Comparison of ENCODE assay signal across 20 mouse cellular contexts in the genomic region with DNA sequence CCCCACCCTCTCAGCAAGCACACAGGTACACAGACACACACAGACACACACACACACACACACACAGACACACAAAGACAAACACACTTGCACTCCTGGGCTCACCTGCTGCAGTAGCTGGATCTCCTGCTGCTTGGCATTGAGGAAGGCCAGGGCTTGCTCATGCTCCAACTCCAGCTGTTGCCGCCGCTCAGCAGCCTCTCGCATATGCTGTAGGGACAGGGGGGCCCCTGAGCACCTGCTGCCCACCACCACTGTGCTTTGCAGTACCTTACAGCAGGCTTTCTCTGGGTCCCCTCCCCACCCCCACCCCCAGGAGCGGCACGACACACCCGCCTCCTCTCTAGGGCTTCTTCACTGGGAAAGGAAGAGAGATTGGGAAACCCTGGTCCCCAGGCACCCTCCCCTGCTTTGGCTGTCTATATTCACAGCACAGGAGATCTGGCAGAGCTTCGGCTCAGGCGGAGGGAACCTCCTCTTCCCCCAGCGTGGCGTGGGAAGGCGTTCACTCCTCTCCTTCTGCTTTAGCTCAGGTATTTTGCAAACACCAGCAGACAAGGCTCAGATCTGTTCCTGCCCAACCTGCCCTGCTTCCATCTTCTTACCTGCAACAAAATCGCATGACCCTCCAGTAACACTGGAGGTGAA.
DNase-seq lines count a peak whose midpoint lies in the region; ATAC-seq lines count a peak whose summit lies in the region.
"Had no signal": no experiment of that assay in that cellular context is flagged by ENCODE, and none has a peak within 500 bp of the region (broad histone marks: within the 10 kb centered on the region; RNA-seq: fewer than 3 reads in every experiment).

No protein-coding gene starts in this region.

- H3K4me1 ChIP-seq in embryonic facial prominence, embryonic 12.5 days = no peaks in the 10 kb centered on the region
- no peaks in the 10 kb centered on the region for H3K4me1 ChIP-seq in embryonic facial prominence, embryonic 10.5 days
- H3K4me1 ChIP-seq: limb, embryonic 12.5 days had no signal

- H3K36me3 ChIP-seq in embryonic facial prominence, embryonic 12.5 days = no peaks in the 10 kb centered on the region
- no peaks in the 10 kb centered on the region for H3K36me3 ChIP-seq in embryonic facial prominence, embryonic 10.5 days (replicated peaks)
- H3K36me3 ChIP-seq: forebrain, embryonic 15.5 days; limb, embryonic 12.5 days; midbrain, embryonic 12.5 days had no signal

- WGBS in embryonic facial prominence, embryonic 12.5 days = 48% methylated on average over 12 of the region's 12 CpGs
- 57% methylated on average over 12 of the region's 12 CpGs for WGBS in embryonic facial prominence, embryonic 10.5 days

- H3K27ac ChIP-seq in embryonic facial prominence, embryonic 12.5 days = no peak overlapping the region
- no peak overlapping the region for H3K27ac ChIP-seq in embryonic facial prominence, embryonic 10.5 days (replicated peaks)
- H3K27ac ChIP-seq: forebrain, embryonic 15.5 days; limb, embryonic 12.5 days; midbrain, embryonic 12.5 days had no signal

- DNase-seq in embryonic facial prominence, embryonic 10.5 days (ENCODE audit: low spot score) = no peak
- peak; percentile 73 to 80 for DNase-seq in left cerebral cortex, adult 18-20 months (ENCODE audit: low spot score in 2 of 2)
- DNase-seq in left cerebral cortex, adult 11 months (ENCODE audit: low spot score) = no peak
- peak; percentile 50 to 55 for DNase-seq in left cerebral cortex, postnatal 10 days (ENCODE audit: extremely low spot score in 1 of 2, low spot score in 2 of 2)
- DNase-seq in right cerebral cortex, postnatal 25 days = peak; percentile 83
- no peak for DNase-seq in cerebellum, adult 9-11 months
- no peak for DNase-seq in thymus, postnatal 10 days (ENCODE audit: low spot score in 2 of 2)
- DNase-seq: adrenal gland, adult 8-10 months; cerebellum, adult 2 months; gastrocnemius, postnatal 25 days; heart, postnatal 14 days; lung, postnatal 4 days; thymus, postnatal 14 days had no signal

- no peak overlapping the region for H3K4me2 ChIP-seq in embryonic facial prominence, embryonic 12.5 days (replicated peaks)
- H3K4me2 ChIP-seq: forebrain, embryonic 15.5 days; limb, embryonic 12.5 days; midbrain, embryonic 12.5 days had no signal

- ATAC-seq in embryonic facial prominence, embryonic 12.5 days (ENCODE audit: insufficient number of reproducible peaks, insufficient read depth, low FRiP score, low TSS enrichment) = 0 out of 2 replicates have a peak, but pooled peaks have one; percentile 62
- ATAC-seq: forebrain, embryonic 15.5 days; intestine, postnatal 0 days had no signal

- H3K27me3 ChIP-seq in embryonic facial prominence, embryonic 12.5 days = no peaks in the 10 kb centered on the region; the same call in 1 of the 2 replicates
- H3K27me3 ChIP-seq in embryonic facial prominence, embryonic 10.5 days (replicated peaks; ENCODE audit: low read depth, poor library complexity, severe bottlenecking) = no peaks in the 10 kb centered on the region; the same call in 1 of the 2 replicates
- H3K27me3 ChIP-seq: forebrain, embryonic 15.5 days; midbrain, embryonic 12.5 days had no signal

- intact Hi-C loops in left cerebral cortex, postnatal 10 days (cut with DNase I) = no loop called here

- no peaks in the 10 kb centered on the region for H3K9me3 ChIP-seq in embryonic facial prominence, embryonic 12.5 days
- H3K9me3 ChIP-seq in embryonic facial prominence, embryonic 10.5 days = no peaks in the 10 kb centered on the region
- H3K9me3 ChIP-seq: forebrain, embryonic 15.5 days; limb, embryonic 12.5 days; midbrain, embryonic 12.5 days had no signal

- no peak overlapping the region for H3K9ac ChIP-seq in embryonic facial prominence, embryonic 12.5 days
- H3K9ac ChIP-seq: forebrain, embryonic 15.5 days; limb, embryonic 12.5 days; midbrain, embryonic 12.5 days had no signal

- H3K4me3 ChIP-seq in embryonic facial prominence, embryonic 12.5 days = no peak overlapping the region
- no peak overlapping the region for H3K4me3 ChIP-seq in embryonic facial prominence, embryonic 10.5 days
- H3K4me3 ChIP-seq: erythroblast, embryonic 14.5 days; forebrain, embryonic 15.5 days; limb, embryonic 12.5 days; midbrain, embryonic 12.5 days; myocyte had no signal

Comparison
In these comparisons a context has a peak if more than half of its experiments do, and no peak if none do; other contexts are left out.
1. DNase-seq: peak in left cerebral cortex, adult 18-20 months (2 of 2), left cerebral cortex, postnatal 10 days (2 of 2) and right cerebral cortex, postnatal 25 days (single experiment); none in embryonic facial prominence, embryonic 10.5 days (single experiment), left cerebral cortex, adult 11 months (single experiment), cerebellum, adult 9-11 months (single experiment) and thymus, postnatal 10 days (0 of 2).